Mouse (Mus musculus) cerebral cortex, adult 2 months (tissue): ENCODE measurements around the gene Usp22.

Experiments used
- WGBS: fragments of 180-500 bp; shearing (Covaris S2); methylation state at CpG from one replicate; pipeline ENCODE4 v1.1.7; 2018; 5-methylcytosine and 5-hydroxymethylcytosine counted together

Gene Usp22

DNA sequence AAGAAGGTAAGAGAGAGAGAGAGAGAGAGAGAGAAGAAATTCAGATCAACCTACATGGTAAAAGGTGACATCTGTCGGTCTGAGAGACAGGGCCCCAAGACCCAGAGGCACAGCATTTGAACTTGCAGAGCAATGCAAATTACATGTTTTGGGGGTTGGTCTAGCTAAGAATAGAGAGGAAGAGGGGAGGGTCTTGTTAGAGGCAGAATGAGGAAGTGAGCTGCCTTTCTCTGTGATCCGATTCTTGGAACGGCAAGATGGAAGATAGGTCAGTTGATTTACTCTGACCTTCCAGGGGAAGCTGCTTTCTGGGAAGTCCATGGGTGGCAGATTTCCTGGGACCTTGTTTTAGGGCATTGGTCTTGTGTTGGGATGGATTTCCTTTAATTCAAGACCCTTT lies 32.6 kb downstream of the Usp22 start:
- WGBS, result 78% methylated on average over 3 of the region's 3 CpGs

GRCm38 (mm10) chr11:61141693-61142092 lies 33.2 kb downstream of the Usp22 start:
- WGBS, result 81% methylated on average over 2 of the region's 2 CpGs

GRCm38 (mm10) chr11:61132943-61133342 lies 41.9 kb downstream of the Usp22 start:
- WGBS, result 86% methylated on average over 2 of the region's 2 CpGs

DNA sequence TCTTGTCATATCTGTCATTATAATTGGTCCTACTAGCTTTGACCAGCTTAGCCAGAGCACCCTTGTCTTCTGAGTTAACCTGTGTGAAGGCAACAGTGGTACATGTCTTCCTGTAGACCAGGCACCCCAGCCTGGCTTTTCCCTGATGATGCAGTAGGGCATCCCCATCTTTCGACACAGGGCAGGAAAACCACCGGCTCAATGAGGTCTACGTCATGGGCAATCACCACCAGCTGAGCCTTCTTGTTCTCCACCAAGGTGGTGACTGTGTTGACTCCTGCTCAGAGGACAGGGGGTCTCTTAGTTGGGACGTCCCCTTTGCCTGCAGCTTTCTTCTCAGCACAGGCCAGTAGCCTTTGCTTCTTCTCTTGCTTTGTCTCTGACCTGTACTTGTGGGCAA lies 44.2 kb downstream of the Usp22 start:
- 90% methylated on average over 4 of the region's 4 CpGs for WGBS

DNA sequence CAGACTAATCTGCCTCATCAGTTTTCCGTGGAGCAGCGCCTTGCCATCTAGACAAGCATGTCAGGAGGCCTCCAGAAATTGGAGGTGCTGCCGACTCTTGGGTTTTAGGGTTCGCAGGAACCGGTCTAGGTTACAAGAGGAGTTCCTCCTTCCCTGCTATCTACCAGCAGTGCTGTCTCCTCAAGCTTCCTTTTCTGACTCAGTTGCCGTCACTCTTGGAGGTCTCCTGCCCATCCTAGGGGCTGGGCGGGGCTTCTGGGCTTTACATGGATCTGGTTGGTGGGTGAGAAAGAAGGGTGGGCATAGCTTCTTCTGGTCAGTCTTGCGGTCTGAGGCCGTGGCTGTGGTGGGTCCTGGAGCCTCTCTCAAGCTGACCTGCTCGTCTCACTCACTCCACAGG lies 45.5 kb downstream of the Usp22 start:
- 66% methylated on average over 10 of the region's 10 CpGs for WGBS

DNA sequence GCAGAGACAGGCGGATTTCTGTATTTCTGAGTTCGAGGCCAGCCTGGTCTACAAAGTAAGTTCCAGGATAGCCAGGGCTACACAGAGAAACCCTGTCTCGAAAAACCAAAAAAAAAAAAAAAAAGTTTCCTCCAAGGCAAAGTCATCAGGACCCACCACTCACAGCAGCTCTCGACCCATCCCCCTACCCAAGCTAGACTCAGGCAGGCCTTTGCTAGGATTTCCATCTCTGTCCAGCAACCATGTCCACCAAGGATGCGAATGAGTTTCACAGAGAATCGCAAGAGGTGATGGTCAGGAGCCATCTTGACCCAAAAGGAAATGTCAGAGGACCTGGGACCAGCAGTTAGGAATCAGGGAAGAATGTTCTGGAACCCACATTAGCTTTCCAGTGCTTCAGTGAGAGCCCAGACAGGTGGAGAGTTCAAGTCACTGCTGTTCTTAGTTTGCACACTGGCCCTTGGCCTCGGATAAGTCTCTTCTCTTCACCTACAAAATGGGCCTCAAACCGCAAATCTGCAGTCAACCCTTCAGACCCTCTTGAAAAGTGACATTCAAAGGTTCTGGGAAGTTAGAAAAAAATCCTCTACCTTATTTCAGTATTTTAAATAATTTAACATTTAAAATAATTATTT lies 47.3 kb downstream of the Usp22 start:
- WGBS, result 93% methylated on average over 8 of the region's 8 CpGs

DNA sequence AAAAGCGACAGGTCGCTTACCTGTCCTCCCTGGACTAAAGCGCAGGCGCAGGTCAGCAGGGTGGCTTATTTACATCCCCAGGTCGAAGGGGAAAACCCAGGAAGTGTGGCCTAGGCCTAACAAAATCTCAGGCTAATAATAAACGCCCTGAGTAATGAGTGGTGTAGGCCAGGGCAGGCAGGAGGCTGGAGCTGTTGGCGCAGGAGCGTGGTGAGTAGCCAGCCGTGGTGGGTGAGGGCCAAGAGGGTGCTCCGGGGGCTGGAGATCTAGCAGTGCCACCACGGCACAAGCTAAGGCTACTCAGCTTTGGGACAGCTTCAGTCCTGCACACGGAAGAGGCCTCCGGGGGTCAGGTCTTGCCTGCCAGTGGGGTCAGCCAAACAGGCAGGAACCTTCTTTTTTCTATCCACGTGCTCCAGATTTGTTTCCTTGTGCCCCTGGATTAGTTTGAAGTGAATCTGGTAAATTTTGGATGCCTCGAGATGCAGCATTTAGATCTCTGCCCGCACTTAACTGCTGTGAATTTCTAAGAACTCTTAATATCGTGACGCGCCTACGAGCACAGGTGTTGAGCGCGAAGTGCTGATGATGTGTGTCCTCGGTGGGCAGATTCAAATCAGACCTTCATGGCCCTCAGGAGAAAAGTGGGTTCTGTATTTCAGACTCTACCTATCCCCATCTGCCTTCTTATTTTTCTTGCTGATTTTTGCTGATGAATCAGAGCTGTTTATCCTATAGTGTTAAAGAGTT lies 48.1 kb downstream of the Usp22 start, which contains the start of gene Tnfrsf13b:
Gene Tnfrsf13b, plus strand, starts transcription at position 150 of the 750 bp plus-strand sequence.
- WGBS, result 90% methylated on average over 23 of the region's 23 CpGs

- 89% methylated on average over 5 of the region's 5 CpGs for WGBS
Observed at GRCm38 (mm10) chr11:61125970-61126369, 48.9 kb downstream of the Usp22 start.

DNA sequence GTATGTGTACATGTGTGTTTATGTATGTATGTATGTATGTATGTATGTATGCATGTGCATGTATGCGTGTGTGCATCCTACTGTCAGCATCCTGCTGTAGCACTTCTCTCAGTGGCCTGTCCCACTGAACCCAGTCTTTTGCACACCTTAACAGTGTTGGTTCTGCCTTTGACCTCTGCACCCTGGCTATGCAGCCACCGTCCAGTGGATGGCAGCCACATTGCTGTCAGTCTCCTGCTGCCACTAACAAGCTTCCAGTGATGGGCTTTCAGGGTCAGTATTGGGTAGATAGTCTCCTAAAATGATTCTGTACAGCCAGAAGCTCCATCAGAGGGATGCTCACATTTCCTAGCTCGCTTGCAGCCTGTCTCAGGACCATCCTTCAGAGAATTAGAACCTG lies 51.0 kb downstream of the Usp22 start:
- WGBS, result 74% methylated on average over 3 of the region's 3 CpGs

DNA sequence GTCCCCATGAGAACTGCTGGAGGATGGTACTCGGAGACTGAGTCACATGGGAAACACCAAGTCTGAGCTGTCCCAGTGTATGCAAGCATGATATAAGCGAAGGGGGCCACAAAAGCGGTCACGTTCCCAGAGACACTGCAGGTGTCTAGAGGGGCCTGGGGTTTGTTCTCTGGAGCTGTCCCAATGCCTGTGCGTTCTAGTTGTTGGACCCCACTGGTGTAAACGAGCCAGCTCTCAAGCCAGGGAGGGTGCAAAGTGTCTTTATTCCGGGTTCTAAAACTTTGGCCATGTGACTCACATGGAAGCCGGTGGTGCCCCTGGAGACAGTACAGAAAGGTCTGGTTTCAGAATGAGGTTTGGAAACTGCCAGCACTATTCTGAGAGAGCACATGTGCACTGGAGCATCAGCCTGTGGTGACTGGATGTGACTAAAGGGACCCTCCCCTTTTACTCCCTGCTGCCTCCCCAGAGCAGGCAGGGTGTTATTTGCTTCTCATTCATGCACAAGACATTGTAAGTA lies 52.0 kb downstream of the Usp22 start:
- 86% methylated on average over 8 of the region's 8 CpGs for WGBS

DNA sequence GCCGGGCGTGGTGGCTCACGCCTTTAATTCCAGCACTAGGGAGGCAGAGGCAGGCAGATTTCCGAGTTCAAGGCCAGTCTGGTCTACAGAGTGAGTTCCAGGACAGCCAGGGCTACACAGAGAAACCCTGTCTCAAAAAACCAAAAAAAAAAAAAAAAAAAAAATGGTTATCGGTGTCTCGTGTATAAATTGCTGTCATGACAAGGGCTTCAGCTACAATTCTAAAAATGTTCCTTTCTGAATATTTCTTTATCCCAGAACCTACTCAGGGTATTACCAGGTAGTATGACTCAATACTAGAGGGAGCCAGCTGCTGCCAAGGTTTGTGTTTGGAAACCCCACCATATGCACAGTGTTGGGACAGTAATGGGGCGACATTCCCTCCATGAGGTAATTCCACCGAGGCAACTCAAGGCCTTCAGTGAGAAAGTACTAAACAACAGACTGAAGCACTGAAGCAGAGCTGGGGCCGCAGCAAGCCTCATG lies 52.5 kb downstream of the Usp22 start:
- 89% methylated on average over 9 of the region's 9 CpGs for WGBS

DNA sequence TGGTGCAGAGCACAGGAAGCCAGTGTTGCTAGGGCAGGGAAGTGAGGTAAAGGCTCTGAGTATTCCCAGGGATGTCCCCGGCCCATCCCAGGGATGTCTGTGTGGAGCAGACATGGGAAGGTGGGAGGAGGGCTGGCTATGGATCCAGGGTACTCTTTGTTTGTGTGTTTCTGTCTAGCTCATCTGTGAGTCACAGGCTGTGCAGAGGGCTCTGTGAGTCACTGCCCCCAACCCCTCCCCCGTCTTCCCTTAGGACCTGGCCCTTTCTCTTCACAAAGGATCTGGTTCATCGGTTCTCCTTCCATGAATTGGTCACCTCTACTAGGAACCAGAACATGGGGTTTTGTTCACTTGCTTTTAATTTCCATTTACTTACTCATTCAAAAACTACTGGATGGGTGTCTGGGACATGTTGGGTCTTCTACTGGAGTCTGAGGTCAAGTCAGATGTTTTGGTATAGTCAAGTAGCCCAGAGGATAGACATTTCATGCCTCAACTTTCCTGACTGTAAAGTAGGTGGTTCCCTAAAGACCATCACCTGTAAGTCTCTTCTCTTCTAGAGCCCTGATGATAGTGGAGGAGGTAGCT lies 54.8 kb downstream of the Usp22 start:
- WGBS, result 83% methylated on average over 3 of the region's 3 CpGs

GRCm38 (mm10) chr11:61116226-61116625 lies 58.6 kb downstream of the Usp22 start:
- 71% methylated on average over 8 of the region's 8 CpGs for WGBS

DNA sequence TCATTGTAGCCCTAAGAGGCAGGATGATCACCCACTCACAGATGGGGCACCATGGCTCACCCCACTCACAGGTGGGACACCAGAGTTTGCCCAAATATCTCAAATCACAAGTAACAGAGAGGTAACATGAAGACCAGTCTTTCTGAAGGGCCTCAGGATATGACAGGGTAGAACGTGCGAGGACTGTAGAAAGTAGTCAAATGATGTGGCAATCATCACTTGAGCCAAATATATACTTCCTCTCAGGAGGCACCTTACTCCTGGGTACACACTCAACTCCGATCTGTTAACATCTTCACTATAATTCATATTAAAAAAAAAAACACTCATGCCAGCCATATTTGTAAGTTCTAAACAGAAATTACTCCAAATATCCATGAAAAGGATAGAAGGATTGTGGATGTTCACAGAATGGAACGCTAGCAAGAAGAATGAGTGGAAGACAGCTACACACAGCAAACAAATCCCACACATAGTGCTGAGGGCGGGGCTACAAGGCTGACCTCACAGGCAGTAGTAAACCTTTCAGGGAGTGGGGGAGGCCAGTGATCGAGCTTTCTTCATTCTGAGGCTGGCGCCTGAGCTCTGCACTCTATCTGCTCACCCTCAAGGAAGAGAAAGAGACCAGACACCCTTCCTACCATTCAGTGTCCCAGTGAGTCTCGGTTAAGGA lies 62.4 kb downstream of the Usp22 start:
- 86% methylated on average over 8 of the region's 8 CpGs for WGBS

- WGBS, result 92% methylated on average over 4 of the region's 4 CpGs
Observed at GRCm38 (mm10) chr11:61111472-61111871, 63.4 kb downstream of the Usp22 start.

DNA sequence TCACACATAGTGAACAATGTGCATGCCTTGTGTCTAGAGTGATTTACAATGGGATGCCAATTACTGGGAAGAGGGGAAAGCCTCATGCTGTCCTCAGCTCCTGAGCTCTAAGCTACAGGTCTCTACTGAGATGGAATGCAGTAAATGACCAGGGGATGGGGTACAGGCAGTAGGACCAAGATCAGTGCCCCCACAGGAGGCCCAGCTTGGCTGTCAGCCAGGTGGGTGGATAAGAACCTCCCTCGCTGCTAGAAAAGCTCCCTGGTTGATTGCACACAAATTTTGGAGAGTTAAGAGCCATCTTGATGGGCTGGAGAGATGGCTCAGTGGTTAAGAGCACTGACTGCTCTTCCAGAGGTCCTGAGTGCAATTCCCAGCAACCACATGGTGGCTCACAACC lies 63.9 kb downstream of the Usp22 start:
- WGBS, result 60% methylated on average over 1 of the region's 1 CpGs

GRCm38 (mm10) chr11:61110113-61110512 lies 64.7 kb downstream of the Usp22 start:
- 76% methylated on average over 10 of the region's 10 CpGs for whole genome bisulfite sequencing

- WGBS, result 88% methylated on average over 6 of the region's 6 CpGs
Observed at GRCm38 (mm10) chr11:61109707-61110106, 65.1 kb downstream of the Usp22 start.

DNA sequence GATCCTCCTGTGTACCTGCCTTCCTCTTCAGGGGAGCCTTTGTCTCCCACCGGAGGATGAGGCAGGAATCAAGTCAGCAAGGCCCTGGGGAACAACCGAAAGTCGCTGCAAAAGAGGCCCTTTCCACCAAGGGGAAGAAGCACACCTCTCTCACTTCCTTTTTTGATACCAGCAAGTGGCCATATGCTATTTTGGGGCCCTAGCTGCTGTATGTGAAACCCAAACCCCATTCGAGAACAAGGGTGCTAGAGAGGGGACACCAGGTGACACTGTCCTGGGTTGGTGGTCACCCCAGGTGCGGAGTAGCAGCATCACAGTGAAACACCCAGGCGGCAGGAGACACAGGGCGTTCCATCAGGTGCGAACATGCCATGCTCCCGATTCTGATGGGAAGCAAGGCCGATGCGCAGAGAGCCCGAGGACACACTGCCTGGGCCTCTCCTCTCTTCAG lies 65.9 kb downstream of the Usp22 start:
- 86% methylated on average over 12 of the region's 12 CpGs for WGBS

- 16% methylated on average over 20 of the region's 20 CpGs for WGBS
Observed at GRCm38 (mm10) chr11:61104241-61104901, 70.5 kb downstream of the Usp22 start.
